Mouse (Mus musculus) hindbrain, embryonic 12.5 days (tissue): ENCODE data around the gene Eva1a. TPM values are rescaled to one million over a fixed set of nuclear protein-coding genes. Genes with fewer than 3 reads are reported as not detected.

Source experiments
- ATAC-seq: fragments of 200-750 bp; cut with Nextera tagmentation; 2 replicates; pipeline ENCODE4 v1.8.0; 2017; ENCODE audit warnings: moderate TSS enrichment; ENCODE audit not compliant: low FRiP score
- H3K27ac ChIP-seq: fragments of 300-500 bp; sonication (generic); 2 replicates; pipeline ENCODE4 v1.5.1; 2016; ENCODE audit warnings: mild to moderate bottlenecking
- H3K27me3 ChIP-seq: fragments of 300-500 bp; sonication (generic); 2 replicates; pipeline ENCODE4 v1.6.1; 2016; ENCODE audit warnings: mild to moderate bottlenecking
- H3K36me3 ChIP-seq: fragments of 300-500 bp; sonication (generic); 2 replicates; pipeline ENCODE4 v1.6.1; 2016; ENCODE audit warnings: mild to moderate bottlenecking
- H3K4me1 ChIP-seq: fragments of 300-500 bp; sonication (generic); 2 replicates; pipeline ENCODE4 v1.6.1; 2016
- H3K4me2 ChIP-seq: fragments of 300-500 bp; sonication (generic); replicated peaks from 2 replicates; pipeline ENCODE4 v1.6.1; 2016; ENCODE audit warnings: mild to moderate bottlenecking
- H3K4me3 ChIP-seq: fragments of 300-500 bp; sonication (generic); 2 replicates; pipeline ENCODE4 v1.5.1; 2016; ENCODE audit warnings: mild to moderate bottlenecking
- H3K9ac ChIP-seq: fragments of 300-500 bp; sonication (generic); 2 replicates; pipeline ENCODE4 v1.6.1; 2016; ENCODE audit warnings: mild to moderate bottlenecking, moderate library complexity
- H3K9me3 ChIP-seq: fragments of 300-500 bp; sonication (generic); replicated peaks from 2 replicates; pipeline ENCODE4 v1.6.1; 2016; ENCODE audit warnings: mild to moderate bottlenecking
- WGBS: fragments of 180-500 bp; shearing (Covaris S2); methylation state at CpG from one replicate; pipeline ENCODE4 v1.1.7; 2016; 5-methylcytosine and 5-hydroxymethylcytosine counted together
- polyA plus RNA-seq: library from polyadenylated mRNA; unstranded; fragments of >200 nt; fragmentation: Nextera tagmentation; extraction: Ambion mirVana; gene quantifications from 2 replicates; pipeline ENCODE4 v1.2.1, GENCODE M21; 2016

Gene Eva1a
- polyA plus RNA-seq, 1 experiment from 2014 or later, result 3.7 TPM

GRCm38 (mm10) chr6:82112127-82113090 lies 71.6 kb downstream of the Eva1a start:
- Histone ChIP-seq H3K9ac (no peak overlapping the region), H3K4me2 (no peak overlapping the region), H3K27me3 (no peaks in the 10 kb centered on the region), H3K4me1 (no peaks in the 10 kb centered on the region; the same call in 1 of the 2 replicates), H3K9me3 (no peaks in the 10 kb centered on the region), H3K27ac (no peak overlapping the region), H3K4me3 (no peak overlapping the region), H3K36me3 (no peaks in the 10 kb centered on the region)
- WGBS, result 77% methylated on average over 14 of the region's 14 CpGs
- no peak for ATAC-seq

- 60% methylated on average over 3 of the region's 3 CpGs for WGBS
- no peak for ATAC-seq
- Histone ChIP-seq H3K9me3 (no peaks in the 10 kb centered on the region), H3K27ac (no peak overlapping the region), H3K4me1 (peaks cover 2% of the 10 kb centered on the region), H3K9ac (no peak overlapping the region), H3K36me3 (no peaks in the 10 kb centered on the region), H3K4me2 (no peak overlapping the region), H3K4me3 (no peak overlapping the region), H3K27me3 (no peaks in the 10 kb centered on the region)
Observed at GRCm38 (mm10) chr6:82115335-82115965, 74.6 kb downstream of the Eva1a start.

GRCm38 (mm10) chr6:82116176-82116575 lies 75.3 kb downstream of the Eva1a start:
- H3K9me3 ChIP-seq, result no peaks in the 10 kb centered on the region
- no peak for ATAC-seq
- 72% methylated on average over 3 of the region's 3 CpGs for WGBS

GRCm38 (mm10) chr6:82117871-82118270 lies 77.0 kb downstream of the Eva1a start:
- no peak overlapping the region for H3K9ac ChIP-seq
- no peak overlapping the region for H3K27ac ChIP-seq
- H3K4me2 ChIP-seq, result no peak overlapping the region
- H3K4me1 ChIP-seq, result peaks cover 2% of the 10 kb centered on the region
- H3K27me3 ChIP-seq, result no peaks in the 10 kb centered on the region
- H3K4me3 ChIP-seq, result no peak overlapping the region
- H3K36me3 ChIP-seq, result no peaks in the 10 kb centered on the region
- 93% methylated on average over 5 of the region's 5 CpGs for WGBS
- ATAC-seq, result no peak
- no peaks in the 10 kb centered on the region for H3K9me3 ChIP-seq

More at GRCm38 (mm10) chr6:82116176-82116575, 75.3 kb downstream of the Eva1a start:
- H3K4me3 ChIP-seq, result no peak overlapping the region
- H3K27me3 ChIP-seq, result no peaks in the 10 kb centered on the region
- no peaks in the 10 kb centered on the region for H3K36me3 ChIP-seq
- no peak overlapping the region for H3K4me2 ChIP-seq
- no peak overlapping the region for H3K9ac ChIP-seq
- no peak overlapping the region for H3K27ac ChIP-seq
- H3K4me1 ChIP-seq, result peaks cover 2% of the 10 kb centered on the region

- WGBS, result 23% methylated on average over 16 of the region's 16 CpGs
- H3K9me3 ChIP-seq, result no peaks in the 10 kb centered on the region
- H3K4me1 ChIP-seq, result peaks cover 2% of the 10 kb centered on the region; the same call in 1 of the 2 replicates
- no peak overlapping the region; the same call in 1 of the 2 replicates for H3K9ac ChIP-seq
- no peak overlapping the region for H3K4me3 ChIP-seq
- peak; percentile 58 for ATAC-seq
- H3K27me3 ChIP-seq, result no peaks in the 10 kb centered on the region
- H3K4me2 ChIP-seq, result peak overlapping the region; percentile 38
- H3K36me3 ChIP-seq, result no peaks in the 10 kb centered on the region
- H3K27ac ChIP-seq, result no peak overlapping the region
Observed at GRCm38 (mm10) chr6:82119322-82120162, 78.7 kb downstream of the Eva1a start.

GRCm38 (mm10) chr6:82125134-82125533 lies 84.3 kb downstream of the Eva1a start:
- Histone ChIP-seq H3K4me3 (no peak overlapping the region), H3K9me3 (no peaks in the 10 kb centered on the region), H3K27me3 (no peaks in the 10 kb centered on the region), H3K4me2 (no peak overlapping the region), H3K27ac (no peak overlapping the region), H3K9ac (no peak overlapping the region), H3K36me3 (no peaks in the 10 kb centered on the region), H3K4me1 (peaks cover 5% of the 10 kb centered on the region; the same call in 1 of the 2 replicates)
- WGBS, result 86% methylated on average over 2 of the region's 2 CpGs
- ATAC-seq, result no peak

- H3K4me3 ChIP-seq, result no peak overlapping the region
- H3K36me3 ChIP-seq, result no peaks in the 10 kb centered on the region
- peaks cover 9% of the 10 kb centered on the region for H3K4me1 ChIP-seq
- no peaks in the 10 kb centered on the region for H3K9me3 ChIP-seq
- 75% methylated on average over 9 of the region's 9 CpGs for WGBS
- H3K27me3 ChIP-seq, result no peaks in the 10 kb centered on the region
- no peak overlapping the region for H3K4me2 ChIP-seq
- ATAC-seq, result no peak
- H3K27ac ChIP-seq, result no peak overlapping the region
- H3K9ac ChIP-seq, result no peak overlapping the region
Observed at GRCm38 (mm10) chr6:82127827-82128226, 87.0 kb downstream of the Eva1a start.

GRCm38 (mm10) chr6:82129630-82130217 lies 88.9 kb downstream of the Eva1a start:
- ATAC-seq, result no peak
- Histone ChIP-seq H3K9me3 (no peaks in the 10 kb centered on the region), H3K36me3 (no peaks in the 10 kb centered on the region), H3K27ac (no peak overlapping the region), H3K27me3 (no peaks in the 10 kb centered on the region), H3K4me2 (no peak overlapping the region), H3K4me1 (peaks cover 13% of the 10 kb centered on the region), H3K9ac (no peak overlapping the region), H3K4me3 (no peak overlapping the region)
- 55% methylated on average over 9 of the region's 9 CpGs for WGBS

GRCm38 (mm10) chr6:82132876-82133591 lies 92.2 kb downstream of the Eva1a start:
- 70% methylated on average over 13 of the region's 13 CpGs for WGBS
- Histone ChIP-seq H3K36me3 (no peaks in the 10 kb centered on the region), H3K4me1 (peaks cover 16% of the 10 kb centered on the region), H3K27ac (peak overlapping the region; percentile 18; the same call in 1 of the 2 replicates), H3K27me3 (no peaks in the 10 kb centered on the region), H3K9ac (no peak overlapping the region), H3K9me3 (no peaks in the 10 kb centered on the region), H3K4me2 (no peak overlapping the region), H3K4me3 (no peak overlapping the region)
- peak; percentile 43; the same call in 1 of the 2 replicates for ATAC-seq

GRCm38 (mm10) chr6:82133592-82133978 lies 92.7 kb downstream of the Eva1a start:
- 0 out of 2 replicates have a peak, but pooled peaks have one; percentile 23 for ATAC-seq
- 70% methylated on average over 7 of the region's 7 CpGs for WGBS
- Histone ChIP-seq H3K4me3 (no peak overlapping the region), H3K9me3 (no peaks in the 10 kb centered on the region), H3K4me2 (no peak overlapping the region), H3K27ac (peak overlapping the region; percentile 12; the same call in 1 of the 2 replicates), H3K9ac (no peak overlapping the region), H3K27me3 (no peaks in the 10 kb centered on the region), H3K4me1 (peaks cover 16% of the 10 kb centered on the region), H3K36me3 (no peaks in the 10 kb centered on the region)
